Mouse (Mus musculus) left cerebral cortex, adult 18-20 months (tissue): ENCODE measurements at regions not wholly inside any gene's neighbourhood (a gene's known extent, or its start where the extent isn't known, plus 50 kb on each side); places are given as distances from the start of the nearest gene placed in this dataset.

ENCODE experiments used
- DNase-seq, 2 experiments: peaks; one replicate each; pipeline ENCODE4 v3.0.0; 2021 to 2022; ENCODE audit warnings: low spot score in 2 of 2, mixed read lengths in 1 of 2

DNA sequence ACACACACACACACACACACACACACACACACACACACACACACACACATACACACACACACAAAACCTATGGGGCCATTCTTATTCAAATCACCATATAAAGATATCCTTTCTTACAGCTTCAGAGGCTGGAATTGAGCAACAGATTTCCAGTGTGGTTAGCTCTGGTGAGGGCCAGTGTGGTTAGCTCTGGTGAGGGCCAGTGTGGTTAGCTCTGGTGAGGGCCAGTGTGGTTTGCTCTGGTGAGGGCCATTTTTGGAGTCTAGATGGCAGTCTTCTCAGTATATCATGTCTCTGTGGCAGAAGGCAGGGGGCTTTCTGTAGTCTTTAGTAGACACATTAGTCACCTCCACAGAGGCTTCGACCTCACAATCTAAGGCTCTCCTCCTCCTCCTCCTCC lies 191.5 kb upstream of the 9630041A04Rik start:
- DNase-seq = no peak

DNA sequence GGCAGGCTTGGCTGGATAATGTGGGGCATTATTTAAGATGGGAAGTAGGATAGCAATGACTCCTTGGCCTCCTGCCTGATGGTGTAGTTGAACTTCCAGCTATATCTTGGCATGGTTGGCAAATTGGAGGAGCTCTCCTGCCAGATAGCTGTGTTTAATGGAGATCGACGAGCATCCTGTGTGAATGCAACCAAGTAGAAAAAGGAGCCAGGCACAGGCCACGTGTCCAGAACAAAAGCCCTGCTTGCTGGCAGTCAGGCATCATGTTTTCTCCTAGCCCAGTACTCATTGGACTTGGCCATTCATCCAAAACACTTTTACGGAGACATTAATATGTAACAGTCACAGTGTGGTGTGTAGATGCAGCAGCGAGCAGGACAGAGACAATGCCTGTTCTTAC lies 211.8 kb upstream of the 9630041A04Rik start:
- peak; percentile 2 to 4 for DNase-seq

- no peak for DNase-seq
These were observed 220.1 kb upstream of the 9630041A04Rik start for GRCm38 (mm10) chr9:101641524-101641923.

DNA sequence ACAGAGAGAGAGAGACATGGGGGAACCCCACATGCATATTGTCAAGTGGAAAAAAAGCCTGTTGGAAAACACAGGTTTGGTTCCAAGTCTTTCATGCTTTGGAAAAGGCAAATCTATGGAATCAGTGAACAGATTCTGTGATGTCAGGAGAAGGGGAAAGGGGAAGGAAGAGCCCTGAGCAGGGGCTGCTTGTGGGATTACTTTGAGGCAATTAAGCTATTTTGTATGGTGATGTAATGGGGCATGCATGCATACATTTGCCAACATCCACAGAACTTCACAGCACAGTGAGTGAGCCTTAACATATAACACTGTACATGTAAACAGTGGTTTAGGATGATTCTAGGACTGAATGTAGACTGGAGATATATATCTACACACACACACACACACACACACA lies 221.0 kb upstream of the 9630041A04Rik start:
- DNase-seq = no peak

DNA sequence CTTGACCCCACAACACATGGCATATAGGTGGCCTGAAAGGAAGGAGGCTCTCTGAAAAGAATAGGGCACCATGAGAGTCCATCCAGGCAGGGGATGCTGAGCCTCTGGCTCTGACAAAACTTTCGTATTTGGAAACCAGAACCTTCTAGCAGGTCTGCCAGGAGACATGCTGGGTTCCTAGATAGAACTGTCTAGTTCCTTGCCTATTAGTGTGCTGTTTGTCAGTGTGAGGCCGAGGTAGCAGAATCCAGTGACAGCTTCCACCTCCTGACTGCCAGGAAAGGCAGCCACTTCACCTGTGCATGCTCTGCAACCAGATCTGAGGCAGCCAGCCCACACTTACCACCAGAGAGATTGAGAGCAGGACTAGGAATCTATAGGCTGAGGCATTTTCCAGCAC lies 245.4 kb upstream of the 9630041A04Rik start:
- no peak for DNase-seq

DNA sequence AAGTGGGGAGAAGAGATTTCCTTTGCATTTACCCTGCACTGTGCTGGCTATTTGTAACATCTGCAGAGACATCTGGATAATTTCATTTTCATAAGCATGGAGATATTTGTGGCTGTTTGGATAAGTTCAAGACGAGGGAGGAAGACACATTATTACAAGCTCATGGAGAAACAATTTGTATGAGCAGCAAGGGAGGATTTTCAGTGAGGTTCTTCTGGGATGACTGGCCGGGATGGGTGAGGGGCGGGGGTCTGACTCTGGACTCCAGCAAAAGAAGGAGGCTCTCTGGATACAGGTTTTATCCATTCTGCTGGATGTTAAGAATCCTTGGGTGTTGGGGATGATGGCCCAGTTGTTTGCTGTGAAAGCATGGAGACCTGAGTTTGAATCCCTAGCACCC lies 246.5 kb upstream of the 9630041A04Rik start:
- no peak for DNase-seq

GRCm38 (mm10) chr9:101613933-101614332 lies 247.7 kb upstream of the 9630041A04Rik start:
- no peak for DNase-seq

DNA sequence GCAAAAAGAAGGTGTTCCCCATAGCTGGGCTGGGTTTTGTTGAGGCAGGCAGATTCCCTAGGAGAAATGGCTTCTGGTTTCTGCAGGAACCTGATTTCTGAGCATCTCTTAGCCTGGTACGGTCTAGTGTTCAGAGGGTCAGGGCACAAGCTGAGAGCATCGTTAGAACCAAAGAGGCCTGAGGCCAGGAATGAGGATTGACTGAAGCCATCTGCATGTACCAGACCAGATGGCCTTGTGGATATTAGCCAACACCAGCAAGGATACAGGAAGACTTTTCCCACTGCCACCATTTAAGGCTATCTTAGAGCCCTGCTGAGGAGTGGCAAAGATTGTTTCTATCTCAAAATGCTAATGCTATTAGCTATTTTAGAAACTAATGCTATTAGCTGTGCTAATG lies 248.2 kb upstream of the 9630041A04Rik start:
- no peak for DNase-seq

DNA sequence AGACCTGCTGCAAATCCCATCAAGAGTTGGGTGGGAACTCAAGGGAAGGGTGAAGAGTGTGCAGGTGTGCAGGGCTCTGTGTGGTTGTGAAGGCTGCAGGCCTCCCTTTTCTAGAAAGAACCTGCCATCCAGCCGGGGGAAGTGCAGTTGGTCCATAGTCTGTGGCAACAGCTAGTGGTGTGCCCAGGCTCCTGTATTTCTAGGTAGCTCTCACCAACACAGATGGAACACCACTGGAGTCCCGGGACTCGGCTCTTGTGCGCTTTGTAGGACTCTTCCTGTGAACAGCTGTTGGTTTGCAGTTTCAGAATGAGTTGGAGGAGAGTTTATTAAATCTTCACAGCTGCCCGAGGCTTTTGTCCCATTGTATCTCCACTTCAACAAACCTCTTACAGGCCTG lies 248.7 kb upstream of the 9630041A04Rik start:
- DNase-seq = no peak

GRCm38 (mm10) chr9:101612571-101612970 lies 249.1 kb upstream of the 9630041A04Rik start:
- no peak for DNase-seq

DNA sequence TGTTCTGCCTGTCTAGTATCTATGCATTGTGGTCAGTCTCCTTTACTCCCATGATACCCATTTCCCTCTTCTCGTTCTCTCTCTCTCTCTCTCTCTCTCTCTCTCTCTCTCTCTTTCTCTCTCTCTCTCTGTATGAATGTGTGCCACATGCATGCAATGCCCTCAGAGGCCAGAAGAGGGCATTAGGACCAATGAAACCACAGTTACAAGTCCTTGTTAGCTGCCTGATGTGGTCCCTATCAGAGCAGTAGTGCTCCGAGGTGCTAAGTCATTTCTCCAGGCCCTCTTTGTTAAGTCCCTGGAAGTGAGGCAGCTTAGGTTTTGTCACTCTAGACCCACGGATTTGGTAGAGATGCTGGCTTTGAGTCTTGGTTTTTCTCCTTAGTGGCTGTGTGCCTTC lies 250.2 kb upstream of the 9630041A04Rik start:
- DNase-seq = no peak

DNA sequence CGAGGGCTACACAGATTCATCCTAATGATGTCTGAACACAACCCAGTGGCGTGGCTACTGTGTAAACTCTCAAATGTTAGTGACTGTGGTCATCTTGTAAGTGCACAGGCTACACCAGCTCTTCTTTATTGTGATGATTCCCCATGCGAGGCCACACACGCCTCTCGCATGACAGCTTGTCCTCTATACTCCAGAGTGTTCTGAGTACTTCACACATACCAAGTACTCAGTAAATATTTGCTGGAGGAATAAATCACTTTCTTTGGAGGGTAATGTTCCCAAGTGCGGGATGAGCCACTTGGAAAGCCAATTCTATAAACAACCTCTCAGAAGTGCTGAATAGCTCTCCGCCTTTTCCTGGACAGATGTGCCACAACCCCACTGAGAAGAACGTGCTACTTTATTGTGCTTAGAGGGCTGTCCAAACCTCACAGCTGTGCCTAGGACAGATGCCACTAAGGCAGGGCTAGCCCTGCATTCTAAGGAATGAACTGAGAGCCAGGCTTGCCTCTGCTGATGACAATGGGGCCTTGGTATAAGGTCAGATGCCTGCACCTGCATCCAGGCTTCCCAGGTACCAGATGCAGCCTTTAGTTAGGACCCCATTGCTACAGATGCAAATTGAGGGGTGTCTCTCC lies 250.7 kb upstream of the 9630041A04Rik start:
- DNase-seq = no peak

DNA sequence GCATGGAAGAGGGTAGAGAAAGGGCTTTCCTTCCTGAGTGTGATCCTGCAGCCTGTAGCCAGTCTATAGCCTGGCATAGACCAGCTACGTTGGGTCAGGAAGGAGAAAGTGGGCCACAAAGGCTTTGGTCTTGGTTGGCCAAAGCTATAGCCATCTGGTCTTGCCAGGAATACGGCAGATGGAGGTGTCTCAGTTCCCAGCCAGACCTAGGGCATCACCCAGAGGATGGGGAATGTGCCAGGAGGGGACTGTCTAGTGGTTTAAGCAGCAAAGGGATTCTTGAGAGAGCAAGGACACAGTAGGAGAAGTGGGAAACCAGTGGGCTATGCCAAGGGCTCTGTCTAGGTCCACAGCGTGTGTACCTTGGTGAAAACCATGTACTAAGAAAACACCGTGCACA lies 251.3 kb upstream of the 9630041A04Rik start:
- no peak for DNase-seq

DNA sequence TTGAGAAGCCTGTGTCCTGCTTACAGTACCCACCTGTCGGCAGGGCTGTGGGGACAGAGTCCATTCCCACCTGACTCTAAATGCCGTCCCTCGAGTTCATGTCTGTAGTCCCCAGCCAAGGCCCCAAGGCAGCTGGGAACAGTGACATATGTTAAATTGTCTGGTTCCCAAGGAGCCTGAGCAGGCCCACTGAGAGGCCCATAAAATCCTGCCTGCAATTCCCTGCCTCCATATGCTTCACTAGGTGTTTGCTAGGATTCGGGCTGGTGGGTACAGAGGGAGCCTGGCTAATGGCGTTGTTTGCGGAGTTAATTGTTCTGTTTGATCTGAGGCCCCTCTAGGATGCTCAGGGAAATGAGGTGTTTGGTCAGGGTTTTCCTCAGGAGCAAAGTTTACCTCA lies 258.8 kb upstream of the 9630041A04Rik start:
- no peak for DNase-seq

GRCm38 (mm10) chr9:101596898-101597297 lies 264.7 kb upstream of the 9630041A04Rik start:
- DNase-seq = no peak

DNA sequence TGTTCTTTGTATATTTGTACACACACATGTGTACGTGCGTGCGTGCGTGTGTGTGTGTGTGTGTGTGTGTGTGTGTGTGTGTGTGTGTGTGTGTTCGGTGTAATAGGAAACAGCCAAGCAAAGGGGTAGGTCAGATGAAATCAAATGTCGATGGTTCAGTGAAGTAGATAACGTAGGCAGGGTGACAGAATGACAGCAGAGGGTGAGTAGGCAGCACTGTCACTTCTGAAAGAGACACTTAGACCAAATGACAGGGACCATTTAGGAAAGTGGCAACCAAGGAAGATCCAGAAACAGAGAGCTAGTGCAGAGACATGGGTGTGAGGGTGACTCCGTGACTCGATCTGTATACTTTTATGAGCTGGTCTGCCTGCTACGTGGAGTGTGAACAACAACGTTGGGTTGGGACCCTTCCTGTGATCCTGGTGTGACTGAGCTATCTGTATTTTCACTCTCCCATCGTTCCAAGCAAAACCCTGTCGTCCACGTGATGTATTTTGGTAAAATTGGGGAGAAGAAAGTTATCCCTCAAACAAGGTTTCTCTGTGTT lies 266.5 kb upstream of the 9630041A04Rik start:
- no peak for DNase-seq

GRCm38 (mm10) chr9:101592621-101593020 lies 269.0 kb upstream of the 9630041A04Rik start:
- peak in 1 of 2 experiments; percentile 12 for DNase-seq

DNA sequence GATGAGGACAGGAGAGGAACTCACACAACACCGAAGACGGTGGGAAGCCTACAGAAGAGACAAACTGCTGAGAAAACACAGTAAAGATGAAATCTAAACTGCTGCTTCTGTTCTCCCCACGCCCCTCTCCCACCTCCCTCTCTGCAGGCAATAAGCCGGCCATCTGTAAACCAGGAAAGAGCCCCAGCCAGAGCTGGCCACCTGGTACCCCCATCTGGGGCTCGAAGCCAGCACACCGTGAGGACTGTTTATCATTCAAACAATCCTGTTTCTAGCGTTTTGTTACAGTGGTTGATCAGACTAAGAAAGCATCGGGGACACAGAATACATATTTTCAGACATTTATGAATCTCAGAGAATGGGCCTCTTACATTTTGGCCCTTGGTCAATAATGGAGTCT lies 270.0 kb upstream of the 9630041A04Rik start:
- no peak for DNase-seq

DNA sequence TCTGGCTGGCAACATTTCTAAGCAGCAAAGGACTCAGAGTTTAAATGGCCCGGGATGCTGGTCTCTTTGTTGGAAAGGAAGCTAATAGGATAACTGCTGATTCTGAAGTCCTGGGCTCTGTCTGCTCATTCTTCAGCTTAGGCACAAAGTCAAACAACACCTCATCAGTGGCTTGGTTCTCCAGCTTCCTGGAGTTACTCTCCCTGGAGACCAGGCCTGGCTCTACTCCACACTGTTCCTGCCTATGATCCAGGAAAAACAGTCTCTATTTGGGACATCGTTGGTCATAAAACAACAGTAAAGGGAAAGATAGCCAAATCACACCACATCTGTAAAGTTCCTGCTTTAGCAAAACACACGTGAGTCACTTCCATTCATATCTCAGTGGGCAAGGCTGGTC lies 271.3 kb upstream of the 9630041A04Rik start:
- DNase-seq = no peak

- no peak for DNase-seq
These were observed 280.6 kb upstream of the 9630041A04Rik start for GRCm38 (mm10) chr9:101581064-101581463.

DNA sequence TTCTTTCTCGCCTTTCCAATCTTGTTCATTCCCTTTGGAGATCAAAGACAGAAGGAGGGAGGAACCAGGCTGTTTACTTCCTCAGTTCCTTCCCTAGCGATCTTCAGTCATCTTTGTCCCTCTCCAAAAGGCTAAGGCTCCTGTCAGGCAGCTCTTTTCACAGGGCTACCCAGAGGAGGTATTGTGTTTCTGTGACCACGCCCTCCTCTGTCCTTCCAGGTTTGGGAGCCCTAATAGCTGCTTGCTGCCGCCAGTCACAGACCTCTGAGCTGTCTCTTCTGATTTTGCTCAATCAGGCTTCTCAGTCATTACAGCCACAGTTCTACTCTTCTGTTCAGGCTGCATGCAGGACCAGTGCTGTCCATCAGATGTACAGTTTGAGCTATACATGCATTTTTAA lies 290.9 kb upstream of the 9630041A04Rik start:
- no peak for DNase-seq

GRCm38 (mm10) chr9:101563196-101563595 lies 298.4 kb upstream of the 9630041A04Rik start:
- DNase-seq = no peak

- DNase-seq = no peak
These were observed 302.3 kb upstream of the 9630041A04Rik start for GRCm38 (mm10) chr9:101559366-101559765.
